Mouse (Mus musculus) CH12.LX (cell line): ENCODE data around the gene Anapc13.

ENCODE experiments used
- CTCF ChIP-seq, 2 experiments: IDR thresholded peaks in 1 of 2; conservative IDR thresholded peaks in 1 of 2; 2 replicates each; pipeline ENCODE4 v1.5.1; 2011 to 2012; ENCODE audit warnings: low read depth in 2 of 2, low read length in 2 of 2, improper control_type of control experiment in 1 of 2, inconsistent platforms in 1 of 2, mild to moderate bottlenecking in 1 of 2, moderate library complexity in 1 of 2
- MAX ChIP-seq: IDR thresholded peaks from 2 replicates; pipeline ENCODE4 v1.6.1; 2011; ENCODE audit warnings: low read length, improper control_type of control experiment
- NELFE ChIP-seq: IDR thresholded peaks from 2 replicates; pipeline ENCODE4 v1.6.1; 2011; ENCODE audit warnings: low read depth, low read length, improper control_type of control experiment
- NRF1 ChIP-seq: IDR thresholded peaks from 2 replicates; pipeline ENCODE4 v1.6.1; 2014; ENCODE audit warnings: low read depth, mild to moderate bottlenecking, inconsistent platforms, low read length, improper control_type of control experiment, moderate library complexity
- POLR2AphosphoS2 ChIP-seq: IDR thresholded peaks from 2 replicates; pipeline ENCODE4 v1.6.1; 2011; ENCODE audit warnings: low read depth, low read length, improper control_type of control experiment
- RCOR1 ChIP-seq: conservative IDR thresholded peaks from 2 replicates; pipeline ENCODE4 v1.6.1; 2012; ENCODE audit warnings: low read depth, mild to moderate bottlenecking, inconsistent platforms, low read length, improper control_type of control experiment
- UBTF ChIP-seq: IDR thresholded peaks from 2 replicates; pipeline ENCODE4 v1.6.1; 2012; ENCODE audit warnings: low read depth, mild to moderate bottlenecking, inconsistent platforms, low read length, improper control_type of control experiment, moderate library complexity
- ZNF384 ChIP-seq: IDR thresholded peaks from 2 replicates; pipeline ENCODE4 v1.6.1; 2012; ENCODE audit warnings: low read depth, low read length, improper control_type of control experiment, inconsistent platforms

- TF ChIP-seq ZNF384 (no peak), NRF1 (no peak), MAX (no peak), NELFE (no peak), RCOR1 (no peak), POLR2AphosphoS2 (no peak), CTCF (conservative IDR thresholded peaks at IDR 0.05 in 1 of 2, IDR thresholded peaks at IDR 0.05 in 1 of 2; ENCODE audit: low read depth in 2 of 2, low read length in 2 of 2) (no peak), UBTF (no peak)
These were observed 20.9 kb upstream of the Anapc13 start for GRCm38 (mm10) chr9:102605162-102605561.
